Mouse (Mus musculus): ENCODE results near the gene Kank2.
"Not testable (repeated sequence)": the region's sequence is repeated elsewhere in the genome, so short reads cannot be mapped to it uniquely, and the experiment has no call there.

Kank2 gene

GRCm38 (mm10) chr9:21818561-21818960 is 20.0 kb upstream of the Kank2 start:
- no peak for DNase-seq (ENCODE audit: extremely low read depth, low read depth, low spot score)

GRCm38 (mm10) chr9:21818125-21818524 is 19.6 kb upstream of the Kank2 start:
- no peak for DNase-seq (ENCODE audit: extremely low read depth, low read depth, low spot score)

GRCm38 (mm10) chr9:21816716-21817305 is 18.3 kb upstream of the Kank2 start:
- no peak for DNase-seq (ENCODE audit: extremely low read depth, low read depth, low spot score)

GRCm38 (mm10) chr9:21811170-21811569 is 12.6 kb upstream of the Kank2 start:
- DNase-seq (ENCODE audit: extremely low read depth, low read depth, low spot score) = no peak

DNA sequence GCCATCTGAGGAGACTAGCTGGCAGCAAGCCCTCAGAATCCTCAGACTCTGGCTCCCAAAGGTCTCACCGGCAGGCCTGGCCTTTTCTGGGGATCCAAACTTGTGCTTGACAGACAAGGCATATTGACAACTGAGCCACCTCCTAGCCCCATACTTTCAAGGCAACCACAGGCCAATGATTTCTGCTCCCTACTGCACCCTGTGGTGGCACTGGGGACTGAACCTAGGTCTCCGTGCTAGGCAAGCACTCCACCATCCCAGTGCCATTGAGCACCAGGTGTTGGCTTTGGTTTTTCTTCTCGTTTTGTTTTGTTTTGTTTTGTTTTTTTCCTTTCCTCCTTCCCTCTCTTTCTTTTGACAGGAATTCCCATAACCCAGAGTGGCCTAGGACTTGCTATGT is 10.0 kb upstream of the Kank2 start:
- no peak for DNase-seq (ENCODE audit: extremely low read depth, low read depth, low spot score)

GRCm38 (mm10) chr9:21806976-21807375 is 8.4 kb upstream of the Kank2 start:
- no peak for DNase-seq (ENCODE audit: extremely low read depth, low read depth, low spot score)

DNA sequence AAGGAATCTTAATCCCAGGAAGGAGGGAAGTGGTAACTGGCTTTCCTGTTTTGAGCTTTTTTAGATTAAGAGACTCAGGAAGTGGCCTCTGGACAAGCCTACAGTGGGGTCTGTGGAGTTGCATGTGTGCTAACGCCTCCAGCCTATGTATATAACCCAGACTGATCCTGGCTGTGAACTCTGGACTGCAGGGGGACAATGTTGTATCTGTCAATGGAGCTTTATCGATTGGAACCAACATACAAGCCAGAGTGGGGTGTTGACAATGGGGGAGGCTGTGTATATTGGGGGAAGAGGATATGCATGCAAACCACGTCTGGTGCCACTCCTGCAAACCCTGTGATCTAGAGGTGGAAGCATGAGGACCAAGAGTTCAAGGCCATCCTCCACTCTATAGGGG is 7.8 kb upstream of the Kank2 start:
- DNase-seq (ENCODE audit: extremely low read depth, low read depth, low spot score) = no peak

- DNase-seq (ENCODE audit: extremely low read depth, low read depth, low spot score) = no peak
These were observed 5.6 kb upstream of the Kank2 start for GRCm38 (mm10) chr9:21803986-21804644.

DNA sequence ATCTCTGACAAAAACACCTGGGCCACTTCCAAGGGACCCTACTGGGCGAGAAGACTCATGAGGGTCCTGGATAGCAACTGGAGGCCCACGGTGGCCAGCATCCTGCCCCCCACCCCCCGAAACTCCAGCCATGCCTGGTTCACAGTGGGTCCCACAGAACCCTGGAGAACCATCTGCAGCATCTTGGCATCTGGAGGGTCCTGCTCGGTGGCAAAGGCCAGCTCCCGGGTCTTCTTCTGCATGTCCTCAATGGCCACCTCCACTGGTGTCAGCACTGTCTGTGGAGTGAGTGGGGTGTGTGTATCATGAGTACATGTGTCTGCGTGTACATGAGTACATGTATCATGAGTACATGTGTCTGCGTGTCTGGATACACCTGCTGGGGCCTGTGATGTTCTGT is 3.0 kb upstream of the Kank2 start:
- no peak for DNase-seq (ENCODE audit: extremely low read depth, low read depth, low spot score)

DNA sequence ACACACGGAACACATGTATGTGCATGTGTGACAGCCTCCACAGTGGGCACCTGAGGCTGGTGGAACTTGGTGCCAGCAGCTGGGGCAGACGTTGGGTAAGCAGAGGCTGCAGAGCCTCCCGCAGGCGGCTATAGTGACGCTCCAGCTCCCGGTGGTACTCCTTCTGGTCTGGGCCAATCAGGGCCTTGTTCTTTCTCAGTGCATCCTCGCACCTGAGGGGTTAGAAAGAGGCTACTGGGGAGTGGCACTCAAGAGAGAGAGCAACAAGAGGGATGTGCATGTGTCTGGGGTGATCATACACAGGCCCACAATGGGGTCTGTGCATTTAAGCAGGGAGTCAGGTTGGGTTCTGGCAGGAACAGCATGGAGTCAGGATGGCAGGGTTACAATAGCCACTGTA is 2.6 kb upstream of the Kank2 start:
- DNase-seq (ENCODE audit: extremely low read depth, low read depth, low spot score) = no peak

- no peak for DNase-seq (ENCODE audit: extremely low read depth, low read depth, low spot score)
These were observed 436 bp upstream of the Kank2 start for GRCm38 (mm10) chr9:21799010-21799350.

DNA sequence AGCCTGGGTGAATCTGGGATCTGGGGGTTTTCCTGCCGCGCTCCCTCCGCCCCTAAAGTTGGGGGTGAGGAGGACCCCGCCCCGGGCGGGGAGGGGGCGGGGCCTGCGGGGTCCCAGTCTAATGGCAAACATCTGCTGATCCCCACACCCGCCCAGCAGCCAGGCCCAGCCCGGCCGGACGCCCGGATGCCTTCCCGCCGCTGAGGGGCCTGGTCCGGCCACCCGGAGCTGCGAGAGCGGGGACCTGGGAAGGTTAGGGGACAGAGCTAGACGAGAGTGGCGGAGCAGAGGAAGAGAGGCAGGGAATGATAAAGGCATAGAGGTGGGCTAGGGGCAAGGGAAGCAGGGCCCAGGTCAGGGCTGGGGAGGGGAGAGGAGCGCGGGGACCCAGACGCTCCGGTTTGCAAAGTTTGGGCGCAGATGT is 611 bp downstream of the Kank2 start:
- DNase-seq (ENCODE audit: extremely low read depth, low read depth, low spot score) = no peak

DNA sequence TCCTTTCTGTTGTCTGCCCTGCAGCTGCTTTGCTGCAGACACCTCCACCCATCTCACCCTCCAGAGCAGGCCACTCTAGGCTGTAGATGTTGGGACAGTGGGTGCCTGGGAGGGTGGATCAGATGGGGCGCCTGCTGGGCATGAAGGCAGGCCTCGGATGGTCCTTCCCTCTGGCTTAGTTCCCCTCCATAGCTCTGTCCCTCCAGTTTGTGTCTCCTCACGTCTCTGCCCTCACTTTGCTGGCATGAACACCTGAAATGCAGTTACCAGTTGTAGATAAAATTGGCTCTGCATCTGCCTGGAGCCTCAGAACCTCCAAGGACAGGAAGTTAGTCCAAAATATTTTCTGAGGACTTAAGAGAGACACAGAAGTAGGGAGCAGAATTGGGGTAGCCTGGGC is 1.6 kb downstream of the Kank2 start:
- no peak for DNase-seq (ENCODE audit: extremely low read depth, low read depth, low spot score)

DNA sequence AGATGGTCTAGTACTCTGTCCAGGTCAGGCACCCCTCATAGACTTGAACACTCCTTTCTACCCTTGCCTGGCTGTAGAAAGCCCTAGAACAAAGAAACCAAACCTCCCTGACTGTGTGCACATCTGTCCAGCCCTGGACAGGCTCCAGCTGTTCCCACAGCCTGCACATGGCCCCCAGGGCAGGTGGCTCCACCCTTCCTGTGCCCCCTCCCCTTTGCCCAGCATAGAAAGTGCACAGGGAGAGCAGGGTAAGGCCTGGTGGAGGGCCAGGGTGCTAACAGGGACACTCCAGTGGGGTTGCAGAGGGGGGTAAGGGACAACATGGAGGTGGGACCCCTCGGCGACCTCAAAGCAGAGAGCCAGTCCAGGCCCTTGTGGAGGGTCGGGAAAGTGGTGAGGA is 2.3 kb downstream of the Kank2 start:
- DNase-seq (ENCODE audit: extremely low read depth, low read depth, low spot score) = no peak

DNA sequence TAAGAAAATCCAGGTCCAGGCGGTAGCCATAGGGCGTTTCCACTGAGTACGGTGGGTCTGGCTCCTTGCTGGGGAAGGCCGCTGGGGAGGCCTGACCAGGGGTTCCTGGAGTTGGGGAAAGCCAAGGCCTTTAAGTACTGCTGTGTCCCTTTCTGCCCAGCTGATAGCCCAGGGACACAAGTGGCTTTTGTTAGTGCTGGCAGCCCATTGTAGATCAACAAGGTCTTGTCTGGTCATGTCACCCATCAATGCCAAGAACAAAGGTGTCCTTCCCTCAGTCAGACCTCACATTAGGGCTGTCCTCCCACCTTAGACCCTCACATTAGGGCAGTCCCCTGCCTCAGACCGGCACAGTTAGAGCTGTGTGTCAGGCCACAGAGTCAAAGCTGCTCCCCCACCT is 3.0 kb downstream of the Kank2 start:
- peak; percentile 56 for DNase-seq (ENCODE audit: extremely low read depth, low read depth, low spot score)

DNA sequence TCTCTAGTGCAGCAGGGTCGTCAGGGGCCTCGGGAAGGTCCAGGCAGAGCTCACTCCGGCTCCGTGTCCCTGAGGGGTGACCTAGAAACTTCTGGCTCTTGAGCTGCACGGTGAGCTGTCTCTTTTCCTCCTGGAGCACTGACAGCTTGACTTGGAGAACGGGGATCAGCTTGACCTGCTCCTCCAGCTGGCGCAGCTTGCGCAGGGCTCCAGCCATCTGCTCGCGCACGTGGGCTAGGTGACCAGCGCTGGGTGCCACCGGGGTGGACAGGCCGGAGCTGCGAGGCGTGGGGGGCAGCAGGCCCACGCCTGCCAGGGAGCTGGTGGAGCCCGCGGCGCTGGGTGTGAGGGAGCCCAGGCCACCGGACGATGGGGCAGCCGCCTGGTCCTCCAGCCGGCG is 3.6 kb downstream of the Kank2 start:
- no peak for DNase-seq (ENCODE audit: extremely low read depth, low read depth, low spot score)

- DNase-seq (ENCODE audit: extremely low read depth, low read depth, low spot score) = no peak
These were observed 4.2 kb downstream of the Kank2 start for GRCm38 (mm10) chr9:21794344-21794834.

- DNase-seq (ENCODE audit: extremely low read depth, low read depth, low spot score) = not testable (repeated sequence)
These were observed 5.0 kb downstream of the Kank2 start for GRCm38 (mm10) chr9:21793507-21793906.

GRCm38 (mm10) chr9:21792644-21793043 is 5.9 kb downstream of the Kank2 start:
- DNase-seq (ENCODE audit: extremely low read depth, low read depth, low spot score) = no peak

DNA sequence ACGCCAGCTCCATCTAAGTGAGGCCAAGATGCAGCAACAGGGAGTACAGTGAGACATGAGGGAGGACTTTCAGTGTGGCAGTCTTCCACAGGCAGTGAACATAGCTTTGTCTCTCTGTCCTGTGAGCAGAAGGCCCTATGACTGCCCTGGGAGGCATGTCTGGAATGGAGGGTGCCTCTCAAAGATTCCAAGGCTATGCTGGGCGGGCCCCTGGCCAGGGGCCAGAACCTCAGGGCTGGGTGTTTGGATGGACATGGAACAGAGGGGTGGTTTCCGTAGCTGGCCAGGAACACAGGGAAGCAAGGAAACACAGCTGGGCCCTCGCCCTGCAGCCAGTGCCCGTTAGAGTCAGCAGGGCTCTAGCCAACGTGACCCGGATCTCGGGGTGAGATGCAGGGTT is 6.7 kb downstream of the Kank2 start:
- DNase-seq (ENCODE audit: extremely low read depth, low read depth, low spot score) = no peak

DNA sequence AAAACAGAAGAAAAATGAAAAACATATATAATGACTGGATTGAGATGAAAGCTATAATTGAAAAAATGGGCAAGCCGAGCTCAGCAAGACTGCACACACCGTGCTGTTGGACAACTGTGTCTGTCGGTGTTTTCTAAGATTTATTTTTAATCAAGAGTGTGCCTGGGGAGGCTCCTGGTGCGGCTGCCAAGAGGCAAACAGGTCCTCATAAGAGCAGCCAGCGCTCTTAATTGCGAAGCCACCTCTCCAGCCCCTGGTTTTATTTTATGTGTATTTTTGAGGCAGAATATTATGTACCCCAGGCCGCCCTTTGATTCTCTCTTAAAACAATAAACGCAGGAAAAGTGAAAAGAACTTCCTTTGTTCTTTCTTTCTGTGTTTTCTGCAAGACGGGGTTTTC is 10.3 kb downstream of the Kank2 start:
- DNase-seq (ENCODE audit: extremely low read depth, low read depth, low spot score) = no peak

- DNase-seq (ENCODE audit: extremely low read depth, low read depth, low spot score) = no peak
These were observed 10.9 kb downstream of the Kank2 start for GRCm38 (mm10) chr9:21787654-21788053.

DNA sequence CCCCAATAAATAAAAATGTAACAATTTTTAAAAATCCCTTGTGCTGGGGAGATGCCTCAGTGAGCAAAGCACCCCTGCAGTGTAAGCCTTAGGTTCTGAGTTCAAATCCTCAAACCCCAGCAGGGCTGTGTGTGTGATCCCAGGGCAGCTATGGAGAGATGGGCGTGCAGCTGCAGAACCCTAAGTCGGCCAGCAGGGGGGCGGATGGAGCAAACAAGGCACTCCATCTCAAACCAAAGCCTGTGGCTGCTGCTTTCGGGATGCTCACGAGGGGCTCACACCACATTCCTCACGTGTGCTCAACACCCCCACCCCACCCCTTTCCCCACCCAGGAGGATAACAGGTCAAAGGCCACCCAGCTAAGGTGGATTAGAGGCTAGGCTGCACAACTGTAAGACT is 11.6 kb downstream of the Kank2 start:
- no peak for DNase-seq (ENCODE audit: extremely low read depth, low read depth, low spot score)
